Mouse (Mus musculus) neural tube, embryonic 12.5 days (tissue): Measurements from ENCODE around the gene Ddhd1. TPM values are rescaled to one million over a fixed set of nuclear protein-coding genes. Genes with fewer than 3 reads are reported as not detected.

Experiments used
- ATAC-seq: fragments of 200-750 bp; cut with Nextera tagmentation; 2 replicates; pipeline ENCODE4 v1.8.0; 2017; ENCODE audit warnings: low read depth, mild to moderate bottlenecking, moderate TSS enrichment, moderate library complexity; ENCODE audit not compliant: low FRiP score
- H3K27ac ChIP-seq: fragments of 300-500 bp; sonication (generic); 2 replicates; pipeline ENCODE4 v1.5.1; 2016
- H3K27me3 ChIP-seq: fragments of 300-500 bp; sonication (generic); replicated peaks from 2 replicates; pipeline ENCODE4 v1.6.1; 2016; ENCODE audit warnings: mild to moderate bottlenecking
- H3K36me3 ChIP-seq: fragments of 300-500 bp; sonication (generic); 2 replicates; pipeline ENCODE4 v1.6.1; 2016; ENCODE audit warnings: mild to moderate bottlenecking
- H3K4me1 ChIP-seq: fragments of 300-500 bp; sonication (generic); 2 replicates; pipeline ENCODE4 v1.6.1; 2016
- H3K4me2 ChIP-seq: fragments of 300-500 bp; sonication (generic); replicated peaks from 2 replicates; pipeline ENCODE4 v1.6.1; 2016; ENCODE audit warnings: mild to moderate bottlenecking
- H3K4me3 ChIP-seq: fragments of 300-500 bp; sonication (generic); 2 replicates; pipeline ENCODE4 v1.5.1; 2016
- H3K9ac ChIP-seq: fragments of 300-500 bp; sonication (generic); 2 replicates; pipeline ENCODE4 v1.6.1; 2016; ENCODE audit warnings: mild to moderate bottlenecking
- H3K9me3 ChIP-seq: fragments of 300-500 bp; sonication (generic); 2 replicates; pipeline ENCODE4 v1.6.1; 2016; ENCODE audit warnings: mild to moderate bottlenecking
- WGBS: fragments of 180-500 bp; shearing (Covaris S2); methylation state at CpG from one replicate; pipeline ENCODE4 v1.1.7; 2016; 5-methylcytosine and 5-hydroxymethylcytosine counted together
- polyA plus RNA-seq: library from polyadenylated mRNA; unstranded; fragments of >200 nt; fragmentation: Nextera tagmentation; extraction: Ambion mirVana; gene quantifications from 2 replicates; pipeline ENCODE4 v1.2.1, GENCODE M21; 2016

Gene Ddhd1
- polyA plus RNA-seq, result 23.3 and 23.5 TPM in 2 replicates

- peak; percentile 96 for ATAC-seq
- Histone ChIP-seq H3K9me3 (no peaks in the 10 kb centered on the region), H3K36me3 (no peaks in the 10 kb centered on the region), H3K27me3 (no peaks in the 10 kb centered on the region), H3K9ac (peak within 1 kb of the TSS; percentile 86), H3K4me3 (peak within 1 kb of the TSS; percentile 84), H3K4me1 (peaks cover 24% of the 10 kb centered on the region), H3K4me2 (peak within 1 kb of the TSS; percentile 86), H3K27ac (peak within 1 kb of the TSS; percentile 91)
- WGBS, result under 1% methylated on average over 123 of the region's 123 CpGs
Observed at GRCm38 (mm10) chr14:45657641-45658611, at the start of gene Ddhd1. Gene Ddhd1, minus strand, starts transcription at chr14:45658143.

GRCm38 (mm10) chr14:45707176-45707910 lies 49.4 kb upstream of the Ddhd1 start:
- Histone ChIP-seq H3K4me3 (no peak overlapping the region), H3K36me3 (no peaks in the 10 kb centered on the region), H3K4me2 (no peak overlapping the region), H3K27ac (no peak overlapping the region), H3K4me1 (no peaks in the 10 kb centered on the region), H3K9ac (no peak overlapping the region), H3K27me3 (no peaks in the 10 kb centered on the region), H3K9me3 (peaks cover 4% of the 10 kb centered on the region; the same call in 1 of the 2 replicates)
- ATAC-seq, result no peak
- WGBS, result 55% methylated on average over 3 of the region's 3 CpGs

- Histone ChIP-seq H3K4me1 (no peaks in the 10 kb centered on the region), H3K27me3 (no peaks in the 10 kb centered on the region), H3K27ac (no peak overlapping the region), H3K9ac (no peak overlapping the region), H3K4me3 (no peak overlapping the region), H3K36me3 (no peaks in the 10 kb centered on the region), H3K9me3 (peaks cover 4% of the 10 kb centered on the region; the same call in 1 of the 2 replicates), H3K4me2 (no peak overlapping the region)
- no peak for ATAC-seq
- WGBS, result 80% methylated on average over 6 of the region's 6 CpGs
Observed at GRCm38 (mm10) chr14:45700031-45700572, 42.2 kb upstream of the Ddhd1 start.

GRCm38 (mm10) chr14:45698867-45699266 lies 40.9 kb upstream of the Ddhd1 start:
- 74% methylated on average over 3 of the region's 3 CpGs for WGBS
- Histone ChIP-seq H3K27me3 (no peaks in the 10 kb centered on the region), H3K27ac (no peak overlapping the region), H3K4me3 (no peak overlapping the region), H3K9me3 (peaks cover under 1% of the 10 kb centered on the region; the same call in 1 of the 2 replicates), H3K9ac (no peak overlapping the region), H3K4me1 (no peaks in the 10 kb centered on the region), H3K36me3 (no peaks in the 10 kb centered on the region), H3K4me2 (no peak overlapping the region)
- no peak for ATAC-seq

- no peak for ATAC-seq
- Histone ChIP-seq H3K27ac (no peak overlapping the region), H3K4me2 (no peak overlapping the region), H3K27me3 (no peaks in the 10 kb centered on the region), H3K9ac (no peak overlapping the region), H3K9me3 (no peaks in the 10 kb centered on the region), H3K4me3 (no peak overlapping the region), H3K4me1 (no peaks in the 10 kb centered on the region), H3K36me3 (no peaks in the 10 kb centered on the region)
- 98% methylated on average over 2 of the region's 2 CpGs for WGBS
Observed at GRCm38 (mm10) chr14:45696098-45696497, 38.2 kb upstream of the Ddhd1 start.

- Histone ChIP-seq H3K4me1 (no peaks in the 10 kb centered on the region), H3K4me2 (no peak overlapping the region), H3K27me3 (no peaks in the 10 kb centered on the region), H3K9me3 (no peaks in the 10 kb centered on the region), H3K4me3 (no peak overlapping the region), H3K9ac (no peak overlapping the region), H3K36me3 (no peaks in the 10 kb centered on the region), H3K27ac (no peak overlapping the region)
- ATAC-seq, result no peak
- WGBS, result 98% methylated on average over 2 of the region's 2 CpGs
Observed at GRCm38 (mm10) chr14:45693891-45694290, 35.9 kb upstream of the Ddhd1 start.

GRCm38 (mm10) chr14:45690520-45691246 lies 32.7 kb upstream of the Ddhd1 start:
- H3K4me2 ChIP-seq, result peak overlapping the region; percentile 62
- H3K4me1 ChIP-seq, result no peaks in the 10 kb centered on the region
- H3K4me3 ChIP-seq, result peak overlapping the region; percentile 40
- H3K9ac ChIP-seq, result peak overlapping the region; percentile 50
- H3K36me3 ChIP-seq, result no peaks in the 10 kb centered on the region
- ATAC-seq, result peak; percentile 95
- WGBS, result 1% methylated on average over 16 of the region's 16 CpGs
- H3K27me3 ChIP-seq, result no peaks in the 10 kb centered on the region
- no peaks in the 10 kb centered on the region for H3K9me3 ChIP-seq
- no peak overlapping the region for H3K27ac ChIP-seq

GRCm38 (mm10) chr14:45685313-45685712 lies 27.4 kb upstream of the Ddhd1 start:
- WGBS, result 87% methylated on average over 2 of the region's 2 CpGs
- H3K27me3 ChIP-seq, result no peaks in the 10 kb centered on the region

GRCm38 (mm10) chr14:45676722-45677121 lies 18.8 kb upstream of the Ddhd1 start:
- Histone ChIP-seq H3K4me2 (no peak overlapping the region), H3K9ac (no peak overlapping the region), H3K27me3 (no peaks in the 10 kb centered on the region), H3K4me3 (no peak overlapping the region), H3K36me3 (no peaks in the 10 kb centered on the region), H3K4me1 (no peaks in the 10 kb centered on the region), H3K9me3 (no peaks in the 10 kb centered on the region), H3K27ac (no peak overlapping the region)
- no peak for ATAC-seq
- 48% methylated on average over 6 of the region's 6 CpGs for WGBS

More at GRCm38 (mm10) chr14:45685313-45685712, 27.4 kb upstream of the Ddhd1 start:
- Histone ChIP-seq H3K4me3 (no peak overlapping the region), H3K9ac (no peak overlapping the region), H3K4me2 (no peak overlapping the region), H3K4me1 (no peaks in the 10 kb centered on the region), H3K27ac (no peak overlapping the region), H3K36me3 (no peaks in the 10 kb centered on the region), H3K9me3 (no peaks in the 10 kb centered on the region)
- no peak for ATAC-seq

GRCm38 (mm10) chr14:45668325-45668724 lies 10.4 kb upstream of the Ddhd1 start:
- no peak for ATAC-seq
- H3K4me2 ChIP-seq, result no peak overlapping the region
- H3K36me3 ChIP-seq, result no peaks in the 10 kb centered on the region
- no peaks in the 10 kb centered on the region for H3K27me3 ChIP-seq
- no peaks in the 10 kb centered on the region for H3K9me3 ChIP-seq
- H3K4me3 ChIP-seq, result no peak overlapping the region
- H3K9ac ChIP-seq, result no peak overlapping the region
- H3K4me1 ChIP-seq, result no peaks in the 10 kb centered on the region
- H3K27ac ChIP-seq, result no peak overlapping the region
- WGBS, result 80% methylated on average over 4 of the region's 4 CpGs

GRCm38 (mm10) chr14:45667231-45667630 lies 9.3 kb upstream of the Ddhd1 start:
- H3K9me3 ChIP-seq, result no peaks in the 10 kb centered on the region
- H3K4me3 ChIP-seq, result no peak overlapping the region
- H3K9ac ChIP-seq, result no peak overlapping the region
- H3K36me3 ChIP-seq, result no peaks in the 10 kb centered on the region
- no peak overlapping the region for H3K4me2 ChIP-seq
- ATAC-seq, result no peak
- 66% methylated on average over 2 of the region's 2 CpGs for WGBS
- H3K27me3 ChIP-seq, result no peaks in the 10 kb centered on the region
- H3K4me1 ChIP-seq, result no peaks in the 10 kb centered on the region
- no peak overlapping the region for H3K27ac ChIP-seq
